Mouse (Mus musculus): ENCODE measurements around the gene Trpv2. TPM values are rescaled to one million over a fixed set of nuclear protein-coding genes. Genes with fewer than 3 reads are reported as not detected.

The Trpv2 gene
- polyA plus RNA-seq (2012; rRNA removed), result 52.6 and 62.0 TPM in 2 replicates

DNA sequence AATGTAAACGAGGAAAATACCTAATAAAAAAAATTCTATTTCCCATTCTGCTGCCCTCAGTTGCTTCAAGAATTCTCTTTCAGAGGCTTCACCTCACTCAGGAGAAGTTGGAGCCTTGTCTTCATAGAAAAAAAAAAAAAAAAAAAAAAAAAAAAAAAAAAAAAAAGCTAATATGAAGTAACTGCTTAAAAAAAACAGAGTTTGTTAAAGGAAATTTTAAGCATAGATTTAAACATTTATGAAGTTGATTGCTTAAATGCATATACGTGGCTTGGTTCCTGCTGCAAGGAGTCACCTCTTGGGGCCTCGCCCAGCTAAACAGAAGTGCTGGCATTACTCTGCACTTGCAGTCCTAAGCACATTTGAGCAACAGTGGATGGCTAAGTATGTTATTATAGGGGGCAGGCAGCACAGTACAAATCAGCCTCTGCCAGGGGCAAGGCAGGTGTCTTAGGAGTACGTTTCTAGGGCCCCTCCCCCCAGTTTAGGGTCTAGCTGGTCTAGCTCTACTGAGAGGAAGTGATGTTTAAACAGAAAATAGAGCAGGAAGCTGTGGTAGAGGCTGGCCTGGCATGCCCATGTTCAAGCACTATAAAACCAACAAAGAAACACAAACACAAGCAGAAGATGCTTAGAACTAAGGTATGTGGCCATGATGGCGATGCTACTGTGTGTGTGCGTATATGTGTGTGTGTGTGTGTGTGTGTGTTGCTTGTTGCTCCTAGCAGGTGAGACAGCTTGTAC, at the start of gene Trpv2:
Gene Trpv2, plus strand, starts transcription at position 528 of the 744 bp plus-strand sequence.
- DNase-seq (ENCODE audit: low spot score), result no peak

DNA sequence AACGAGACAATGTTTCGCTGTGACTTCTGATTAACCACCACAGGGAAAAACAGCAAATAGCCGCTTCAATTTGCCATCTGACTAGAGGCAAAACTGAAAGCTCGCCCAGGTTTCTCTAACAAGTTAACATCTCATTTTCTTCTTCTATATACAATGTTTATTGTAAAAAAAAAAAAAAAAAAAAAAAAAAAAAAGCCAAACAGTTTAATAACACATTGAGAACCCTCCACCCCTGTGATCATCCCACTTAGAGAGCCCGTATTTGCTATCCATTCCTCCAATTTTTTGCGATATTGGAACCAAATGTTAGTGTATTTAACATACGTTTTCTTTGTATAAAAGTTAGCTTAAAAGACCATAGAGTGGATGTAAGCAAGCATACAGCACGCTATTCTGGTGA, 37.2 kb upstream of the Trpv2 start:
- DNase-seq (ENCODE audit: low spot score), result no peak

DNA sequence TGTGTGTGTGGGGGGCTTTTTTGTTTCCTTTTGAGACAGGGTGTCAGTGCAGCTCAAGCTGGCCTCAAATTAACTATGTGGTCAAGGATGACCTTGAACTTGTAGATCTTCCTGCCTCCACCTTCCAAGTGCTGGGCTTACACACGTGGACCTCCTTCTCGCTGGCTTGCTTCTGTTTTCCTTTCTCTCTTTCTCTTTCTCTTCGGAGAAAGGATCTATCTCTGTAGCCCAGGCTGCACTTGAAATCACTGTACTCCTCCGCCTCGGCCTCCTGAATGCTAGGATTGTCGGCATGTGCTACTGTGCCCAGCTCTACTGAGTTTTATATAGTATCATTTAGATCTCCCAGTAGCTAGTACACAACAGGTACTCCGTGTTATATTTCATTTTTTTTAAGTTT, 36.7 kb upstream of the Trpv2 start:
- no peak for DNase-seq (ENCODE audit: low spot score)

DNA sequence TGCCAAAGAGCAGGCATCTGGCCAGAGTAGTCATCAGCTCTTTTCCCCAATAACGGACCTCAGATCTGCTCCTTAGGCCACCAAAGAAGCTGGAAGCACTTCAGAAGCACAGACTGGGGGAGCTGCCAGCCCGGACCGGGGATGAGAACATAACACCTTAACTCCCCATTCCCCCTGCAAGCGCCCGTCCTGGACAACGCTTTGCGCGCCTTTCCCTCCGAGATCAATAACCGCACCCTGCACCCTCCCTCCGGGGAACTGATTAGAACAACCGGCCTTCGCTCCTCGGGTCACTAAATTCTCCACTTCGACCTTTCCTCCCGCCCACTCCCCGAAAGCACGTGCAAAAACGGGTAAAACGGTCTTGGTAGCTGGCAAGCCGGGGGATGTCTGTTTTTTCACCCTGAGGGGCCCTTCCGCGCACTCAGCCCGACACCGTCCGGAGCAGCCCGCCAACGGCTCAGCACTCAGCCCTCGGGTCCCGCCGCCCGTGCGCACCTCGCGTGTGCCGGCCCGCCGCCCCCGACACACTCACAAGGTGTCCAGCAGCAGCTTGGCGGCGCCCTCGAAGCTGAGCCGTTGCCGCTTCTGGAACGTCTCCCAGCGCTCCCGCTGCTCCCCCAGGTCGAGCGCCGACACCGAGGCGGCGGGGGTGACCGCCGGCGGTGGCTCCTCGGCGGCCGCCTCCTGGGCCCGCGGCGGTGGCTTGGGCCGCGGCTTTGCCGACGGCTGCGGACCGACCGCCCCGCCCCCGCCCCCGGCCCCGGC, 35.8 kb upstream of the Trpv2 start:
- peak; percentile 62 for DNase-seq (ENCODE audit: low spot score)

DNA sequence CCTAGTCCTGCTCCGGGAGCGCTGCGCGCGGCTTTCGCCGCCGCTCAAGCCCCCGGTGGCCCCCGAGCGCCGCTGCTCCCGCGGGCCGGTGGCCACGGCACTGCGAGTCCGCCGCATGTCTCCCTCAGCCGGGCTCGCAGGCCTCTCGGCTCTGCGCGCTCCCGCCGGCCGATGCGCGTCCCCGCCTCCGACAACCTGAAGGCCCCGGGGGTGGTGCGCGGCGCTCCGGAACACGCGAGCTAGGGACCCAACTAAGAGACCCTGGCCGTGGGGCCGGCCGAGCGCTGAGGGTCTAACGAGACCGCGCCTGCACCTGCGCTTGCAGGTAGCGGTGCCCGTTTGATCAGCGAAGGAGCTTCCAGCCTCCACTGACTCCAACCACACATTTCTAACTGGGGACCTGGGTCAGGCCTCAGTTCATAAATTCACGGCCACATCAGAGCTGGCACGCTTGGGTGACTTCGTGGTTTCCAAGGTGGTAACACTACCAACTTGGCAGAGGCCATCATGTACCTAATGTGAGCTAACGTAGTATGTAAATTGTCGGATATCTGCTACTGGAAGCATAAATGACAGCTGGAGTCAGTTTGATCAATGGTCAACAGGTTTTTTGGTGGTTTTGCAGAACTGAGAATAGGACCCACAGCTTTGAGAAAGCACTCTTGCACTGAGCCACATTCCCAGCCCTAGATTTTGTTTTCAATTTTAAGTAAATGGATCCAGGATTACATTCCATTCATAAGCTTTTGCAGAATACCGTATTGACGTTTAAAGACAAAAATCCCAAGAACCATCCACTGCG, 35.0 kb upstream of the Trpv2 start, which contains the start of gene Cenpv:
Gene Cenpv, minus strand, starts transcription at position 173 of the 802 bp plus-strand sequence.
- DNase-seq (ENCODE audit: low spot score), result peak; percentile 78

DNA sequence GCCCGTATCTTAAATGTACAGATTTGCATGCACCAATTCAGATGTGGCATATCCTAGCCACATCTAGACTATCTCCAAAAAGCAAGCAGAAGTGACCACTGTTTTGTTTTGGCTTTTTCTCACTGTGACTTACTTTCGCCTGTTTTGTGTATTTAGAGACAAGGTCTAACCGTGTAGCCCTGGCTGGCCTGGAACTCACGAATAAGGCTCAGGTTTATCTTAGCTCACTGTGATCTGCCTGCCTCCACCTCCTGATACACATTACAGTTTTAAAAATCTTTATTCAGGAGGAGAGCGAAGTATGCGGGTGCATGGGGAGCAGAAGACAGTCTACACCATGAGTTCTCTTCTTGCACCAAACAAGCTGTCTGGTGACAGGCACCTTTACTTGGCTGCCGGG, 34.1 kb upstream of the Trpv2 start:
- DNase-seq (ENCODE audit: low spot score), result no peak

DNA sequence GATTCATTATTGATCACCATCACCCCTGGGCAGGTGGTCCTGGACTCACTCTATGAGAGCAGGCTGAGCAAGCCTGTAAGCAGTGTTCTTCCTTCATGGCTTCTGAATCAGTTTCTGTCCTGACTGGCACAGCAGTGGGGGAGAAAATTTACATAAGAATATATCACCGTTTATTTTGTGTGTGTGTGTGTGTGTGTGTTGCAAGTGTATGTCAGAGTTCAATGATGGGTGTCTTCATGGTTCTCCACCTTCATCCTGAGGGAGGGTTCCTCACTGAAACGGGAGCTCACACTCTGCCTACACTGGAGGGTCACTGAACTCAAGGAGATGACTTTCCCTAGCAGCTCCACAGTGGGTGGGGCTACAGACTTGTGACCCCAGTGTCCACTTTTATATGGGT, 33.3 kb upstream of the Trpv2 start:
- no peak for DNase-seq (ENCODE audit: low spot score)

DNA sequence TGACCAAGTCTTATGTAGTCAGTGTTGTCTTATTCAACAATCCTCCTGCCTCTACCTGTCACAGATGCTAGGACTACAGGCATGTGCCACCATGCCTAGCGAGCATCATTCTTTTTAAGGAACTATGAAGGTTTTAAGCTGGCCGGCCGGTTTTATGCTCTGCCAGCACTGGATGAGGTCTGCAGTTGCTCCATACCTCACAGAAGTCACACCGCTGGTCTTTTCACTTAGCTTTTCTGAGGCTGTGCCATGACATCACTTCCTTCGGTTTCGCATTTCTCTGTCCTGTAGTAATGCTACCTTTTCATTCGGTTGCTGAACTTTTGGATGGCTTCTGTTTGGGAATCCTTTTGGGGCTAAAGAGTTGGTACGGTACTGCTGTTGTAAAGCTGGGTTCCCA, 32.7 kb upstream of the Trpv2 start:
- DNase-seq (ENCODE audit: low spot score), result no peak

DNA sequence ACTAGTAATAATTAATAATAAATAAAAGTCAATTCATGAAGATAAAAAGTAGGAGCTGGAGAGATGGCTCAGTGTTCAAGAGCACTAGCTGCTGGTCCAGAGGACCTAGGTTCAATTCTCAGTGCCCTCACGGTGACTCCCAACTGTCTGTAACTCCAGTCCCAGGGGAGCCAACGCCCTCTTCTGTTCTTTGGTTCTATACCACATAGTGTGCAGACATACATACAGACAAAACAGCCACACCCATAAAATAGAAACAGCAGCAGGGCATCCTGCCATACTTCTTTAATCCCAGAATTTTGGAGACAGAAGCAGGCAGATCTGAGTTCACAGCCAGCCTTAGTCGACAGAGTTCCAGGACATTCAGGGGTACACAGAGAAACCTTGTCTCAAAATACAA, 30.3 kb upstream of the Trpv2 start:
- no peak for DNase-seq (ENCODE audit: low spot score)

DNA sequence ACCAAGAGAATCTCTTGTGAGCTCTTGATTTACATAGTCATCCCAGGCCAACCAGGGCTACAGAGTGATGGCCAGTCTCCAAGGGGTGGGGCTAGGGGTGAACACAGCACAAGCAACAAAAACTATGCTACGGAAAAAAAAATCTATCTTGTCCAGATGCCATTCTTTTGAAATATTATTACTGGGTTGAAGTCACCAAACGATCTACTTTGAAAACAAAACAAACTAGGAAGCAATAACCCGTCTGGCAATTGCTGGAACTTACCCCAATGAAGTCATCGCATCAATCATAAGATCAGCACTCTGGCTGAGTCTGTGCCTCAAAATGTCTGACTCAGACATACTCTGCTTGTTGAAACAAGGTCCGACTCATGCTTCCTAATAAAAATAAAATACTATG, 24.5 kb upstream of the Trpv2 start:
- DNase-seq (ENCODE audit: low spot score), result no peak

DNA sequence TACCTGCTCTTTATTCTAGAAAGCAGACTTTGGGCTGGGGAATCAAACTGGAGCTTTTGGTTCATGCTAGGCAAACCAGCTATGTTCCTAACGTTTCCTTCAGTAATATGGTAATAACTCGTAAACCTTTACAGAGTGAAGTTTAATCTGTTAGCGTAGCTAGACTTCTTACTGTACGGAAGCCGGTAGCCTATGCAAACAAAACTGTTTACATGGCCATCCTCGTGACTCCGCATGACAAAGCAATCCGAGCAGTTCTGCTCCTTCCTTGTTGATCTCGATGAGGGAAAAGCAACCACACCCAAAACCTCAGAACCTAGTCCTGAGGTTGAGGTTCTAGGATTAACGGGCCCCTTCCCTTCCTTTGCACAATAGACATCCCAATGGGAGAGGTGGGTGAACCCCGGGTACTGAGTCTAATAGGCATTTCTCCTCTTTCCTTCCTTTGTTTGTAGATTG, 24.0 kb upstream of the Trpv2 start:
- DNase-seq (ENCODE audit: low spot score), result peak; percentile 28

DNA sequence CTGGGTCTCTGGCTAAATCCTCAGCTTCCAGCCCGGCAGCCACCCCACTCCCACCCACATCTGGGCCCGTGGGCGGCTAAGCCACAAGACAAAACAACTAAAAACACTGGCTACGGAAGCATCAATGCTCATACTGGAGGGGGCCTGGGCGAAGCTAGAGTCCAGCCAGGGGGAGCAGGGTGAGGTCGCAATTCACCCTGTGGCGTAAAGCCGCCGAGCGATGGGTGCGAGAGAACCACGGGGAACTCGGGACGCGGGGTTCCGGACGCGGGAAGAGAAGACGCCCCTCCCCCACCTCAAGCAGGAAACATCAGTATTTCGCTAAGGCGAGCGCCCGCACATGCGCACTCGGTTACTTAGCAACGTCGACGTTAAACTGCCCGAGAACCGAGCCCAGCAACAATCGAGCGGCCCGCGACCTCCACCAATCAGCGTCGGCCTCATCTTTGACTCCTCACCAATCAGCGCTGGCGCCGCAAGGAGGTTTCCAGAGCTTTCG, 23.5 kb upstream of the Trpv2 start, which contains the start of gene Ubb:
Gene Ubb, plus strand, starts transcription at position 445 of the 499 bp plus-strand sequence.
- DNase-seq (ENCODE audit: low spot score), result peak; percentile 89

DNA sequence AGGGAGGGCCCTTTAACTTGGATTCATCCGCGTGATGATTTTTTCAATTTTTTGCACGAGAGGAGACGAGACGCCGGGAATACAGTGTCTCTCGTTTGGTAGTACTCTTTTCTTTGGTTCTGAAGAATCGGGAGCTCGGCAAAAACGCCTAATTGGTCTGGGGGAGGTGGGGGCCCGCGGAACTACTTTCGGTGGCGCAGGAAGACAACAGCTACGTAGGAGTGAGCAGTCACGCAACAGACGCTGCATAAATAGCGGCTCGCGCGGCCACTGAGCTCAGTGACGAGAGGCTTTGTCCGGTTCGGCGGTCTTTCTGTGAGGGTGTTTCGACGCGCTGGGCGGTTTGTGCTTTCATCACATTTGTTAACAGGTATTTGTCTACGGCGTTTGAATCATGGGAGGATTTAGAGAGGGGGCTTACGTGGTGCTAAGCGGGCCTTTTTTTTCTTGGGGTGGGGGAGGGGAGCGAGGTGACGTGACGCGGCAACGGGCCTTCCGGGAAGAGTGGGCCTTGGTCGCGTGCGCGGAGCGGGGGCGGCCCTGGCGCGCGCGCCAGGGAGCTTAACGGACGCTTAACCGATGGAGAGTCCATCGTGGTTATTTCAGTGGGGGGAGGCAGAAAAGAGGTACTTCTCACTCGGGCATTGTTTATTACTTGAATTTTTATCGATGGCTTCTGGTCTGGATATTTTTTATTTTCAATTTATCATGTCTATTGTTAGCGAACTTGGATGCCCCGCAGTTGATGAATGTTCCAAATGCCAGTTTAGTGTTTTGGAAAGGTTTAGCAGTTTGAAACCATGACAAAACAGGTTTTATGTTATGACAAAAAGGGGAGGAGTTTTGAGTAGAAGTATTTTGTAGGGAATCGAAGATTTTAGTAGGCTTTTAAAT, 22.8 kb upstream of the Trpv2 start:
- DNase-seq (ENCODE audit: low spot score), result peak; percentile 94

DNA sequence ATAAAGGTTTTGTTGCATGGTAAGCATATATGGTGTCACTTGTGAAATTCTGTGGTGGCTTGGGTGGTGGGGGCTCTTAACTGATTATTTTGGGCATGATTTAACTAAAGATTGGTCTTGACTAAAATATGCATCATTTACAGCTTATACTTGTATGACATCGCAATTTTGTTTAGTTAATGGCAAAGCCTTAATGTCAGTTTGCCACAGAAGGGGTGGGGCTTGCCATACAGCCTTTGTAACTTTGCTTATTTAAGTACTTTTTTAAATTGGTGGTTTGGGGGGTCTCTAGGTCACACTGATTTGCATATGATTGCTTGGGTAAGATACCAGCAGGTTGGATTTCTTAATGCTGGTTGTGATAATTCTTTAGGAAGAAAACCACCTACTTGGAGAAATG, 21.1 kb upstream of the Trpv2 start:
- DNase-seq (ENCODE audit: low spot score), result no peak

DNA sequence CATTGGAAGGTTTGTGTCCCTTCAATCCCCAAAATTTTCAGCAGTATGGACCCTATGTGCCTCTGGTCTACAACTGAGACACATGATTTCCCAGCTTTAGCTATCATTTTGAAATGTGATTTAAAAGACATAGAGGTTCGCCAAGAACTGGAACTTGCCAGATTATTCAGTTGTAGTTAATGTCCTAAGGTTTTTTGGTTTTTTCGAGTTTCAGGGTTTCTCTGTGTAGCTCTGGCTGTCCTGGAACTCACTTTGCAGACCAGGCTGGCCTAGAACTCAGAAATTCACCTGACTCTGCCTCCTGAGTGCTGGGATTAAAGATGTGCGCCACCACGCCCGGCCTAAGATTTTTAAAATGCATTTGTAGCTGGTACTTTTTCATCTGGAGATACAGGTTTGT, 20.7 kb upstream of the Trpv2 start:
- DNase-seq (ENCODE audit: low spot score), result no peak

DNA sequence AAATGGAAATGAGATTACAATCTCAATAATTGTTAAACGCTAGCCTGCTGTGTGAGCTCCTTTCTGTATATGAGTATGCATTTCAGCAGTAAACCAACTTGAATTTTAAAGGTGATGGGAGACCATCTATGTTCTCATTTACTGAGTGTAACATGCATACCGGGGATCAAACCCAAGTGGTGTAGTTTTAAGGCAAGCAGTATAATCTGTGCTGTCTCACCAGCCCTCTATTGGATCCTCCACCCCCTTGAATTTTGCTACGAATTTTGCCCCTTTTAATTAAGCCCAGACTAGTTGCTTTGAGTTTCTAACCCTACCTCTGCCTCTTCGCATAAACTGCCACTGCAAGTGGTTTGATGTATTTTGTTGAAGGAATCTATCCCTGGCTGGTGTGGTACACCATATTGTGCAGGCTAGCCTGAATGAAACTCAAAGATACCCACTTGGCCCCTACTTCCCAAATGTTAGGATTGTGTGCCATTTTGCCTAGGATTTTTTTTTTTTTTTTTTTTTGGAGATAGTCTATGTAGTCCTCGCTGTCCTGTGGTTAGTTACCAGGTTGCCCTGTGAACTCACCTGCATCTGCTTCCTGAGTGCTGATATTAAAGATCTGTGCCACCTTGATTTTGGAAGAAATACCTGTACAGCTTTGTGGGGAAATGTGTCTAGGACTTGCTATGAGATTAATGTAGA, 20.0 kb upstream of the Trpv2 start:
- no peak for DNase-seq (ENCODE audit: low spot score)

DNA sequence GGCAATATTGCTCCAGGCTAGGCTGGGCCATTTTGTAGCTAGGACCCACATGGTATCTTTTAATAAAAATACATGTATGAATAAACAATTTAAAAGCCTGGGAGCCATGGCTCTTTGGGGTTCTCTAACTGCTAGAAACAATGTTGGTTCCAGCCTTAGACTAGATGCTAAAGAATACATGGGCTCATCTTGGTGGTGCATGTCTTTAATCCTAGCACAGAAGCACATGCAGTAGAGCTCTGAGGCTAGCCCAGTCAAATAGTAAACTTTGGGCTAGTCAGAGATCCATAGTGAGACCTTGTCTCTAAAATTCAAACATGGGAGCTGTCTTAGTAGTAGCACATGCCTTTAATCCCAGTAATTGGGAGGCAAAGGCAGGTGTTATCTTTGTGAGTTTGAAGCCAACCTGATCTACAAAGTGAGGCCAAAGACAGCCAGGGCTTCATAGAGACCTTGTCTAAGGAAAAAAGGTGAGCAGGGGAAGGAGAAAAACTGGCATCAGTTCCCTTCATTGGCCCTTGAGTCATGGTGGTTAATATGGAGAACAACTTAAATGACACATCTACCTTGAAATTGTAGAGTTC, 19.3 kb upstream of the Trpv2 start:
- no peak for DNase-seq (ENCODE audit: low spot score)

DNA sequence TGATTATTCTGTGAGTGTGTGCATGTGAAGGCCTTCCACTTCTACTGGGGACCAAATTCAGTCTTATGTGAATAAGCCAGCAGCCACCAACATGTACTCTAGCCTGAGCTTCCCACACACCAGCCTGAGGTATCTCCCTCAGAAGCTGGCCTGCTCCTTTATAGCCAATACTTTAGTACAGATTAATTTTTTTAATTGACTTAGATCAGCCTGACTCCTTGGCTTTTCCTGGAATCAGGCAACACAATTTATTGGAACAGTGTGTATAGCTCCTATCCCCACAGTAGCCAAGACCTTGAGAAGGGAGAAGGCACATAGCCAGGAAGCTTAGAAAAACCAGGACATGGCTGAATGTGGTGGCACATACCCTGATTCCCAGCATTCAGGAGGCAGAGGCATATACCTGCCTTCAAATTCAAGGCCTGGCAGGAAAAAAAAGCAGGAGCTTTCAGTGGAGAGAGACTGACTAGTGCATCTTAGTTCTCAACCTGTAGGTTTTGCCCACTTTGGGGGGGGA, 18.3 kb upstream of the Trpv2 start:
- no peak for DNase-seq (ENCODE audit: low spot score)

DNA sequence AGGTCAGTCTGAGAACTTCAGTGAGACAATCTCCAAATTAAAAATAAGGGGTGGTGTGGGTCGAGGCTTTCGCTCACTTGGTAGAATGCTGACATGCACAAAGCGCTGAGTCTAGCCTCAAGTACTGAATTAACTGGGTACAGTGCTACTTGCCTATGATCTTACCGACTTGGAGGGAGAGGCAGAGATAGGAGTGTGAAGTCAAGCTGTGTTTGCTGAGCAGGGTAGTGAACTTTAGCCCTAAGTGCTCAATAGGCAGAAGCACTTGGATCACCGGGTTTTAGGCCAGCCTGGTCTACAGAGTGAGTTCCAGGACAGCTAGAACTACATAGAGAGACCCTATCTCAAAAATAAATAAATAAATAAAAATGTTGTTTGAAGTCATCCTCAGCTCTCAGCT, 17.1 kb upstream of the Trpv2 start:
- DNase-seq (ENCODE audit: low spot score), result no peak

DNA sequence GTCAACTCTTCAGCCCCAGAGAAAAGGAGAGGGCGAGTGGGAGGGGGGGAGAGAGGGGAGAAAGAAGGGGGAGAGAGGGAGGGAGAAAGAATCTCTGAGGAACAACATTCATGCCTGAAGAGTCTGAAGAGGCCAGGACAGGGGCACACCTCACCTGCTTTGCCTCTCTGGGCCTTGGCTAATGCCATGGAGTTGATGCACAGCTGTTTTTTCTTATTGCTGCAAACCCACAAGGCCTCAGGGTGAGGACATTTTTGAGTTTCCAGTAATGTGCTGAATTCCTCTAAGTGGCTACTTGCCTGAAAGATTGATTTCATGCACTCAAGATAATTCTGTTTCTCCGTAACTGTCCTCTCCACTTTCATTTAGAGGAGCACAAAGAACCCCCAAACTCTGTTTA, 16.1 kb upstream of the Trpv2 start:
- no peak for DNase-seq (ENCODE audit: low spot score)
